Mouse (Mus musculus) lung, embryonic 15.5 days (tissue): Measurements from ENCODE around the gene Olfr1188. TPM values are rescaled to one million over a fixed set of nuclear protein-coding genes. Genes with fewer than 3 reads are reported as not detected.
"Not testable (repeated sequence)": the region's sequence is repeated elsewhere in the genome, so short reads cannot be mapped to it uniquely, and the experiment has no call there.

Experiments used
- ATAC-seq: fragments of 200-750 bp; cut with Nextera tagmentation; 2 replicates; pipeline ENCODE4 v1.8.0; 2017; ENCODE audit warnings: moderate number of reproducible peaks, borderline replicate concordance; ENCODE audit not compliant: low FRiP score, low TSS enrichment; ENCODE audit errors: extremely low read depth
- H3K27ac ChIP-seq: fragments of 300-500 bp; sonication (generic); 2 replicates; pipeline ENCODE4 v1.5.1; 2015; ENCODE audit warnings: moderate library complexity, mild to moderate bottlenecking, inconsistent platforms
- H3K27me3 ChIP-seq: fragments of 300-500 bp; sonication (generic); 2 replicates; pipeline ENCODE4 v1.6.1; 2015; ENCODE audit warnings: inconsistent platforms
- H3K36me3 ChIP-seq: fragments of 300-500 bp; sonication (generic); 2 replicates; pipeline ENCODE4 v1.6.1; 2015; ENCODE audit warnings: inconsistent platforms
- H3K4me1 ChIP-seq: fragments of 300-500 bp; sonication (generic); 2 replicates; pipeline ENCODE4 v1.6.1; 2015; ENCODE audit warnings: inconsistent platforms
- H3K4me2 ChIP-seq: fragments of 300-500 bp; sonication (generic); 2 replicates; pipeline ENCODE4 v1.6.1; 2015; ENCODE audit warnings: inconsistent platforms, mild to moderate bottlenecking, moderate library complexity
- H3K4me3 ChIP-seq: fragments of 300-500 bp; sonication (generic); 2 replicates; pipeline ENCODE4 v1.5.1; 2015; ENCODE audit warnings: mild to moderate bottlenecking, inconsistent platforms
- H3K9ac ChIP-seq: fragments of 300-500 bp; sonication (generic); 2 replicates; pipeline ENCODE4 v1.6.1; 2015; ENCODE audit warnings: inconsistent platforms
- H3K9me3 ChIP-seq: fragments of 300-500 bp; sonication (generic); 2 replicates; pipeline ENCODE4 v1.6.1; 2016; ENCODE audit warnings: inconsistent platforms
- WGBS: fragments of 180-500 bp; shearing (Covaris S2); methylation state at CpG from one replicate; pipeline ENCODE4 v1.1.7; 2015; 5-methylcytosine and 5-hydroxymethylcytosine counted together
- polyA plus RNA-seq: library from polyadenylated mRNA; unstranded; fragments of >200 nt; fragmentation: Nextera tagmentation; extraction: Ambion mirVana; gene quantifications from 2 replicates; pipeline ENCODE4 v1.2.1, GENCODE M21; 2015

Olfr1188 gene
- polyA plus RNA-seq, result not detected in 2 replicates

DNA sequence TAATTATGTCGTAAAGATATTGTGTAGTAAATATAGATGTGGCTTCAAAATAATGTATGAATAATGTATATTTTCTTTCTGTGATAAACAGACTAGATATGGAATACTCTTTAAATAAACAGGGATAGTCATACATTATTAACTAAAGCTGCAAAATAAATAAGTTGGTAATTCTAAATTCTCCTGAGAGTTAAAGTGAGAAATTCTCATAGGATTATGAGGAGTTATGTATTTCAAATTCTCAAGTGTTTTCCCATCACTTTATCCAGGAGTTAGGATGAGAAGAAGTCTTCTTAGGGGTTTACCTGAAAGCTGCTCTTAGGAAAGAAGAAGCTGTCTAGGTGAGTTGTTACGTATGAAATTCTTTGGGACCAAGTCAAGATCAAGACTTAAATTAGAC, at the start of gene Olfr1188:
TSS of gene Olfr1188 (plus strand) at position 301 of the 400 bp plus-strand sequence.
- WGBS, result 79% methylated on average over 2 of the region's 2 CpGs
- H3K36me3 ChIP-seq, result no peaks in the 10 kb centered on the region
- no peaks in the 10 kb centered on the region; the same call in 1 of the 2 replicates for H3K9me3 ChIP-seq
- H3K9ac ChIP-seq, result no peak within 1 kb of the TSS
- H3K4me1 ChIP-seq, result no peaks in the 10 kb centered on the region
- no peaks in the 10 kb centered on the region for H3K27me3 ChIP-seq
- no peak within 1 kb of the TSS for H3K4me2 ChIP-seq
- no peak within 1 kb of the TSS for H3K4me3 ChIP-seq
- no peak for ATAC-seq
- H3K27ac ChIP-seq, result no peak within 1 kb of the TSS

- ATAC-seq, result no peak
- Histone ChIP-seq H3K4me3 (no peak within 1 kb of the TSS), H3K4me2 (no peak within 1 kb of the TSS), H3K36me3 (no peaks in the 10 kb centered on the region), H3K27ac (no peak within 1 kb of the TSS), H3K27me3 (no peaks in the 10 kb centered on the region), H3K9ac (no peak within 1 kb of the TSS), H3K4me1 (no peaks in the 10 kb centered on the region), H3K9me3 (no peaks in the 10 kb centered on the region)
- WGBS, result 83% methylated on average over 2 of the region's 2 CpGs
These were observed 38.5 kb upstream of the Olfr1188 start, which contains the start of gene Olfr1186 for GRCm38 (mm10) chr2:88518251-88518650. TSS of gene Olfr1186 (plus strand) at chr2:88518551.

DNA sequence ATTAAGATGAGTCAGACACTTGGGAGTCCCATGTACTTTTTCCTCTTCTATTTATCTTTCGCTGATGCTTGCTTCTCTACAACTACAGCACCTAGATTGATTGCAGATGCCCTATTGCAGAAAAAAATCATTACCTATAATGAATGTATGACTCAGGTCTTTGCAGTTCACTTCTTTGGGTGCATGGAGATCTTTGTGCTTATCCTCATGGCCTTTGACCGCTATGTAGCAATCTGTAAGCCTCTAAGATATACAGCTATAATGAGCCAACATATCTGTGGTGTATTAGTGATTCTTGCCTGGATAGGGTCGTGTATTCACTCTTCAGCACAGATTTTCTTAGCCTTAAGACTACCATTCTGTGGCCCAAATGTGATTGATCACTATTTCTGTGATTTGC, 31.0 kb upstream of the Olfr1188 start:
- Histone ChIP-seq H3K9ac (no peak overlapping the region), H3K4me2 (no peak overlapping the region), H3K27me3 (no peaks in the 10 kb centered on the region), H3K27ac (no peak overlapping the region), H3K4me3 (no peak overlapping the region), H3K9me3 (no peaks in the 10 kb centered on the region), H3K36me3 (no peaks in the 10 kb centered on the region), H3K4me1 (no peaks in the 10 kb centered on the region)
- 61% methylated on average over 3 of the region's 3 CpGs for WGBS
- ATAC-seq, result no peak

DNA sequence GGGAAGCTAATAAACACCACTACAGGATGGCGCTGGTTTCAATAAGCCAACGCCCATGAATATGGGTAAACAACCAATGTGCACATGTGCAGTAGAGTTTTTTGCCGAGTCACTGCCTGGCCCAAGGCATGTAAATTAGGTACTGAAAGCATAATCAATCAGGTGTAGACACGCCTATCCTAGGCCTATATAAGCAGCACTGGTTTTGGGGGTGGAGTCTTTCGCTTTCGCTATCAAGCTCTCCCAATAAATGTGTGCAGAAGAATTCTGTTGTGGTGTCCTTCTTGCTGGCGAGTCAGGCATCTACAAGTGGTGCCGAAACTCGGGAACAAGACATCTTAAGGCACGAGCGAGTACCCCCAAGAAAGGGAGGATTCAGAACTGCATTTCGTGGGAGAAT, 16.0 kb downstream of the Olfr1188 start:
- not testable (repeated sequence) for ATAC-seq, H3K27me3 ChIP-seq, H3K36me3 ChIP-seq, H3K4me2 ChIP-seq, H3K4me1 ChIP-seq, H3K27ac ChIP-seq, H3K9ac ChIP-seq, H3K9me3 ChIP-seq, H3K4me3 ChIP-seq
- WGBS, result 89% methylated on average over 12 of the region's 12 CpGs

GRCm38 (mm10) chr2:88586154-88586553, 29.4 kb downstream of the Olfr1188 start, which contains the start of gene Olfr1189:
TSS of gene Olfr1189 (plus strand) at chr2:88586454.
- H3K27me3 ChIP-seq, result no peaks in the 10 kb centered on the region
- no peak within 1 kb of the TSS for H3K9ac ChIP-seq
- no peak within 1 kb of the TSS for H3K27ac ChIP-seq
- H3K4me1 ChIP-seq, result no peaks in the 10 kb centered on the region
- H3K4me2 ChIP-seq, result no peak within 1 kb of the TSS
- H3K4me3 ChIP-seq, result no peak within 1 kb of the TSS
- no peaks in the 10 kb centered on the region for H3K9me3 ChIP-seq
- no peak for ATAC-seq
- H3K36me3 ChIP-seq, result no peaks in the 10 kb centered on the region

Other genes with a start within 250 kb of the Olfr1188 start
- gene Olfr1174-ps, start 241.8 kb upstream of the Olfr1188 start, polyA plus RNA-seq, result not detected in 2 replicates
- not detected in 2 replicates for gene Olfr1175-ps, start 229.7 kb upstream of the Olfr1188 start, polyA plus RNA-seq
- gene Olfr1176, start 220.2 kb upstream of the Olfr1188 start, polyA plus RNA-seq, result not detected in 2 replicates
- gene Olfr1177-ps, start 210.4 kb upstream of the Olfr1188 start, polyA plus RNA-seq, result not detected in 2 replicates
- not detected in 2 replicates for gene Olfr1178, start 169.9 kb upstream of the Olfr1188 start, polyA plus RNA-seq
- not detected in 2 replicates for gene Olfr1179, start 150.5 kb upstream of the Olfr1188 start, polyA plus RNA-seq
- not detected in 2 replicates for gene Olfr1180, start 137.8 kb upstream of the Olfr1188 start, polyA plus RNA-seq
- not detected in 2 replicates for gene Olfr1181, start 130.8 kb upstream of the Olfr1188 start, polyA plus RNA-seq
- gene Gm13757, start 107.8 kb upstream of the Olfr1188 start, polyA plus RNA-seq, result not detected in 2 replicates
- not detected in 2 replicates for gene Olfr1183, start 102.1 kb upstream of the Olfr1188 start, polyA plus RNA-seq
- not detected in 2 replicates for gene Olfr1184, start 73.3 kb upstream of the Olfr1188 start, polyA plus RNA-seq
- not detected in 2 replicates for gene Olfr1185-ps1, start 63.6 kb upstream of the Olfr1188 start, polyA plus RNA-seq
- not detected in 2 replicates for gene Olfr1186, start 38.4 kb upstream of the Olfr1188 start, polyA plus RNA-seq
- not detected in 2 replicates for gene Olfr1189, start 29.5 kb downstream of the Olfr1188 start, polyA plus RNA-seq
- not detected in 2 replicates for gene Olfr1191-ps1, start 83.6 kb downstream of the Olfr1188 start, polyA plus RNA-seq
- not detected in 2 replicates for gene Olfr1192-ps1, start 91.6 kb downstream of the Olfr1188 start, polyA plus RNA-seq
- gene Olfr1193, start 118.7 kb downstream of the Olfr1188 start, polyA plus RNA-seq, result not detected in 2 replicates
- gene Olfr1195, start 132.3 kb downstream of the Olfr1188 start, polyA plus RNA-seq, result not detected in 2 replicates
- not detected in 2 replicates for gene Olfr1196, start 147.7 kb downstream of the Olfr1188 start, polyA plus RNA-seq
- gene Olfr1197, start 175.4 kb downstream of the Olfr1188 start, polyA plus RNA-seq, result not detected in 2 replicates
- not detected in 2 replicates for gene Olfr1198, start 194.4 kb downstream of the Olfr1188 start, polyA plus RNA-seq
- not detected in 2 replicates for gene Olfr1199, start 203.5 kb downstream of the Olfr1188 start, polyA plus RNA-seq
- not detected in 2 replicates for gene Olfr1200, start 213.6 kb downstream of the Olfr1188 start, polyA plus RNA-seq
- gene Olfr1201, start 236.1 kb downstream of the Olfr1188 start, polyA plus RNA-seq, result not detected in 2 replicates